Mouse (Mus musculus) hindbrain, embryonic 11.5 days (tissue): Measurements from ENCODE around the gene Rpf1. TPM values are rescaled to one million over a fixed set of nuclear protein-coding genes. Genes with fewer than 3 reads are reported as not detected.

Experiments used
- ATAC-seq: fragments of 200-750 bp; cut with Nextera tagmentation; 2 replicates; pipeline ENCODE4 v1.8.0; 2017; ENCODE audit warnings: mild to moderate bottlenecking, moderate TSS enrichment, moderate library complexity; ENCODE audit not compliant: low FRiP score
- DNase-seq: peaks from one replicate; pipeline ENCODE4 v3.0.0-alpha.2; 2015; ENCODE audit warnings: low spot score
- H3K27ac ChIP-seq: fragments of 300-500 bp; sonication (generic); 2 replicates; pipeline ENCODE4 v1.5.1; 2014; ENCODE audit warnings: mild to moderate bottlenecking, low read depth, low read length
- H3K27me3 ChIP-seq: fragments of 300-500 bp; sonication (generic); 2 replicates; pipeline ENCODE4 v1.6.1; 2014; ENCODE audit warnings: mild to moderate bottlenecking, low read length, moderate library complexity, mixed read lengths; ENCODE audit not compliant: control insufficient read depth, insufficient read depth
- H3K36me3 ChIP-seq: fragments of 300-500 bp; sonication (generic); 2 replicates; pipeline ENCODE4 v1.6.1; 2014; ENCODE audit warnings: mild to moderate bottlenecking, low read length, moderate library complexity, mixed read lengths; ENCODE audit not compliant: control insufficient read depth, insufficient read depth
- H3K4me1 ChIP-seq: fragments of 300-500 bp; sonication (generic); replicated peaks from 2 replicates; pipeline ENCODE4 v1.6.1; 2014; ENCODE audit warnings: low read length, mixed read lengths; ENCODE audit not compliant: control insufficient read depth, insufficient read depth
- H3K4me2 ChIP-seq: fragments of 300-500 bp; sonication (generic); replicated peaks from 2 replicates; pipeline ENCODE4 v1.6.1; 2014; ENCODE audit warnings: mild to moderate bottlenecking, low read depth, low read length
- H3K4me3 ChIP-seq: fragments of 300-500 bp; sonication (generic); 2 replicates; pipeline ENCODE4 v1.5.1; 2014; ENCODE audit warnings: low read depth, low read length
- H3K9ac ChIP-seq: fragments of 300-500 bp; sonication (generic); 2 replicates; pipeline ENCODE4 v1.6.1; 2014; ENCODE audit warnings: low read depth, low read length
- H3K9me3 ChIP-seq: fragments of 300-500 bp; sonication (generic); 2 replicates; pipeline ENCODE4 v1.6.1; 2016; ENCODE audit warnings: low read length; ENCODE audit not compliant: control insufficient read depth
- WGBS: fragments of 180-500 bp; shearing (Covaris S2); extraction: QIAGEN DNeasy Blood & Tissue Kit; methylation state at CpG from one replicate; pipeline ENCODE4 v1.1.7; 2014; 5-methylcytosine and 5-hydroxymethylcytosine counted together
- polyA plus RNA-seq: library from polyadenylated mRNA; unstranded; fragments of >200 nt; fragmentation: Nextera tagmentation; extraction: Ambion mirVana; gene quantifications from 2 replicates; pipeline ENCODE4 v1.2.1, GENCODE M21; 2014

Gene Rpf1
- polyA plus RNA-seq, 1 experiment from 2014 or later, result 75.2 TPM

DNA sequence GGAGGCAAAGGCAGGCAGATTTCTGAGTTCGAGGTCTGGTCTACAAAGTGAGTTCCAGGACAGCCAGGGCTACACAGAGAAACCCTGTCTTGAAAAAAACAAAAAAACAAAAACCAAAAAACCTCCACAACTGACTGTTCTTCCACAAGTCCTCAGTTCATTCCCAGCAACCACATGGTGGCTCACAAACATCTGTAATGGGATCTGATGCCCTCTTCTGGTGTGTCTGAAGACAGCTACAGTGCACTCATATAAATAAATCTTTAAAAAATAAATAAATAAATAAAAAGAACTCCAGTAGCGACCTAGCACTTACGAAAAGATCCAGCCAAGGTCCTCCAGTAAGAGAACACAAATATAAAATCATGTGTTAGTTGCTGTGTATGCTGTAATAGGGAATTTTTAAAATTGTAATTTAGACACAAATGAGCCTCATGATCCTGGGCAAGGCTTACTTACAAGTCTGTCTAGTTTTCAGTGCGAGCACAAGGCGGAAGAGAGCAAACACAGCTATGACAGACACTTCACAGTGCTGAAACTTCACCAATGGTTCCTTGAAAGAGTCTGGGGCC, 917 bp downstream of the Rpf1 start:
- DNase-seq (no peak), ATAC-seq (peak; percentile 9; the same call in 1 of the 2 replicates)
- Histone ChIP-seq H3K27ac (peak overlapping the region; percentile 92), H3K9me3 (no peaks in the 10 kb centered on the region), H3K4me2 (peak overlapping the region; percentile 70), H3K36me3 (no peaks in the 10 kb centered on the region), H3K4me3 (peak overlapping the region; percentile 79), H3K4me1 (no peaks in the 10 kb centered on the region), H3K9ac (peak overlapping the region; percentile 93), H3K27me3 (no peaks in the 10 kb centered on the region)
- 40% methylated on average over 5 of the region's 5 CpGs for WGBS

DNA sequence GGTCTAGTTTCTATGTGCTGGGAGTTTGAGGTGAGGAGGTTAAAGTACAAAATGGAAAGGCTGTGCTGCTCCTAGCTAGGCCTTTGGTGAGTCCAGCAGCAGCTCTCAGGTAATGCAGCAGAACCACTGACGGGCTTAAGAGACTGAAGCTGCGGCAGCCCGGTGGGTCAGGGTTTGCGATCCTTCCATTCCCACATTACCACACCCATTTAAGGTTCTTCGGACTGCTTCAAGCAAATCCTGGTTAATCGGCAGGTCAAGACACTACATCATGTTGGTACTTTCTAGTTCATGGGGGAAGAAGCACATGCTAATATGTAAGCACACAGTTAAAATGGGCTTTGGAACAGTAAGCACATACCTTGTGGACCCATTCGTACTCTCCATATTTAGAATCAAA, 14.5 kb downstream of the Rpf1 start:
- ATAC-seq (no peak), DNase-seq (no peak)
- no peaks in the 10 kb centered on the region for H3K4me1 ChIP-seq
- no peak overlapping the region for H3K9ac ChIP-seq
- H3K4me3 ChIP-seq, result no peak overlapping the region
- peaks cover 14% of the 10 kb centered on the region for H3K36me3 ChIP-seq
- no peak overlapping the region for H3K27ac ChIP-seq
- H3K27me3 ChIP-seq, result no peaks in the 10 kb centered on the region
- H3K9me3 ChIP-seq, result no peaks in the 10 kb centered on the region
- no peak overlapping the region for H3K4me2 ChIP-seq
- WGBS, result 94% methylated on average over 7 of the region's 7 CpGs

DNA sequence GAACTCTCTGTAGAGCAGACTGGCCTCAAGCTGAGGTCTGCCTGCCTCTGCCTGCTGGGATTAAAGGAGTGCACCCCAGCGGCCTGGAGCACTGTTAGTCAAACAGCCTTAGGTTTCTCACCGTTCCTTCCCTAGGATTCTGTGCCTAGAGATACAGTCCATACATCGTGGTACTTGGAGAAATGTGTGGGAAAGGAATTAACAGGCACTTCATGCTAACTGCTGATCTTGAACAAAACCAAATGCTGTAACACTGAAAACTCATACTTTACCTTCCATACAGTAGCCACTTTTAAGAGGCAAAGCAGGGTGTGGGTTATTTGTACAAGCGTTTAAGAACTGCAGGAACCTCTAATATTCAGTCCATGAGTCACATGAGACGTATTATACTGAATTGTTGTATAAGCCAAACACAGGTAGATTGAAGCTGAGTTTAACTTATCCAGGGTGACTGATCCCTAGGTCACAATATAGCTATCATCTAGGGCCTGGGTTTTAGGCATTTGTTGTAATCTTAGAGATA, 19.6 kb downstream of the Rpf1 start:
- 64% methylated on average over 5 of the region's 5 CpGs for WGBS
- ATAC-seq, result no peak
- peaks cover 4% of the 10 kb centered on the region; the same call in 1 of the 2 replicates for H3K36me3 ChIP-seq

GRCm38 (mm10) chr3:146500810-146501201, 20.4 kb downstream of the Rpf1 start:
- H3K27me3 ChIP-seq, result no peaks in the 10 kb centered on the region
- H3K4me1 ChIP-seq, result no peaks in the 10 kb centered on the region
- 10% methylated on average over 5 of the region's 5 CpGs for WGBS
- H3K27ac ChIP-seq, result no peak overlapping the region
- DNase-seq (no peak), ATAC-seq (no peak)
- peak overlapping the region; percentile 93 for H3K9ac ChIP-seq
- peak overlapping the region; percentile 85 for H3K4me3 ChIP-seq
- no peaks in the 10 kb centered on the region for H3K9me3 ChIP-seq
- H3K4me2 ChIP-seq, result peak overlapping the region; percentile 46
- H3K36me3 ChIP-seq, result 0 out of 2 replicates have a peak, but pooled peaks cover 2% of the 10 kb centered on the region

More for the DNA sequence above, 19.6 kb downstream of the Rpf1 start:
- no peaks in the 10 kb centered on the region for H3K27me3 ChIP-seq
- peak overlapping the region; percentile 85 for H3K4me3 ChIP-seq
- no peak overlapping the region for H3K27ac ChIP-seq
- peak overlapping the region; percentile 38; the same call in 1 of the 2 replicates for H3K9ac ChIP-seq
- no peaks in the 10 kb centered on the region for H3K9me3 ChIP-seq
- peak overlapping the region; percentile 46 for H3K4me2 ChIP-seq
- DNase-seq, result no peak
- H3K4me1 ChIP-seq, result no peaks in the 10 kb centered on the region

GRCm38 (mm10) chr3:146500003-146500809, 21.0 kb downstream of the Rpf1 start:
- under 1% methylated on average over 43 of the region's 57 CpGs for WGBS
- Histone ChIP-seq H3K4me1 (no peaks in the 10 kb centered on the region), H3K36me3 (0 out of 2 replicates have a peak, but pooled peaks cover 2% of the 10 kb centered on the region), H3K27me3 (no peaks in the 10 kb centered on the region), H3K9ac (peak overlapping the region; percentile 93), H3K4me3 (peak overlapping the region; percentile 85), H3K9me3 (no peaks in the 10 kb centered on the region), H3K27ac (peak overlapping the region; percentile 85), H3K4me2 (peak overlapping the region; percentile 46)
- DNase-seq (peak; percentile 76), ATAC-seq (peak; percentile 86; the same call in 1 of the 2 replicates)

- H3K4me1 ChIP-seq, result no peaks in the 10 kb centered on the region
- peak; percentile 93 for DNase-seq
- 0% methylated on average over 40 of the region's 88 CpGs for WGBS
- peak within 1 kb of the TSS; percentile 85 for H3K4me3 ChIP-seq
- no peaks in the 10 kb centered on the region for H3K27me3 ChIP-seq
- no peaks in the 10 kb centered on the region for H3K9me3 ChIP-seq
- peak; percentile 92 for ATAC-seq
- peak within 1 kb of the TSS; percentile 46 for H3K4me2 ChIP-seq
- peak within 1 kb of the TSS; percentile 85 for H3K27ac ChIP-seq
- 0 out of 2 replicates have a peak, but pooled peaks cover 2% of the 10 kb centered on the region for H3K36me3 ChIP-seq
- peak within 1 kb of the TSS; percentile 93 for H3K9ac ChIP-seq
Observed at GRCm38 (mm10) chr3:146499431-146500002, 21.7 kb downstream of the Rpf1 start, which contains the start of the genes Spata1 and Gng5. Gene Spata1 (minus strand): TSS chr3:146499753. Gene Gng5 (plus strand): TSS chr3:146499807.

DNA sequence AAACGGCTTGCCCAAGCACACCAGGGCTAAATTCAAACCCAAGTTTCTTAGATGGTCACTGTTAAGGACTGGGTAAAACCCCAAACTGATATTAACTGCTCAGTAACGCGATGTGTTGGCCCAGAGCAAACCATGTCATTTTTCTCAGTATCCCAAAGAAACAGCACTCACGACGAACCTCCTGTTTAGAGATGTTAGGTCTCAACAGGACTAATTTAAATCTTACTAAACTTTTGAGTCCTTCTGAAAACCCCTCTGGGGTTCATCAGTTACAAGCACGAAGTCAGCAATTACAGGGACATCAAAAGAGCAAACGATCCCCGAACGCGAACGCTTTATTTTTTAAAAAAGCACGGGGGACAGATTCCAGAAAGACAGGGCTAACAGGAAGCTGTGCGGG, 22.2 kb downstream of the Rpf1 start:
- Histone ChIP-seq H3K9ac (peak overlapping the region; percentile 93), H3K4me2 (peak overlapping the region; percentile 46), H3K27ac (peak overlapping the region; percentile 85), H3K9me3 (no peaks in the 10 kb centered on the region), H3K4me3 (peak overlapping the region; percentile 85), H3K27me3 (no peaks in the 10 kb centered on the region), H3K4me1 (no peaks in the 10 kb centered on the region), H3K36me3 (0 out of 2 replicates have a peak, but pooled peaks cover 2% of the 10 kb centered on the region)
- DNase-seq (no peak), ATAC-seq (no peak)
- 4% methylated on average over 13 of the region's 13 CpGs for WGBS

DNA sequence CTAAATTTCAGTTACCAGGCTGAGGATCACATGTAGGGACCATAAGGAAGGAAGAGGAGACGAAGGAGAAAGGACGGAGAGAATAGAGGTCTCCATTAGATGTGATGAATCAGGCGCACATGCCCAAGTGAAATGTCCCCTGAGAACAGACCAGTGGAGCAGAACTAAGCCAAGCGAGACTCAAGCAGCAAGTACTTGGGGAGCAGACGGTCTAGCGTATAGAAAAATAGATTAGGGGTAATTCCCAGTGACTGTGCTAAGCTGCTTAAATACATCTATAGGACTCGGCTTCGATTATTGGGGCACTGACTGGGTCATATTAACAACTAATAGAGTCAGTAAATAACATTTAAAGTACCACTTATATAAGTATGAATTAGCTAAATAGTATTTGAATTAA, 26.3 kb downstream of the Rpf1 start:
- H3K27me3 ChIP-seq, result no peaks in the 10 kb centered on the region
- no peaks in the 10 kb centered on the region for H3K36me3 ChIP-seq
- no peak overlapping the region for H3K9ac ChIP-seq
- H3K4me3 ChIP-seq, result no peak overlapping the region
- no peak overlapping the region for H3K27ac ChIP-seq
- no peak overlapping the region for H3K4me2 ChIP-seq
- 74% methylated on average over 8 of the region's 8 CpGs for WGBS
- DNase-seq (no peak), ATAC-seq (no peak)
- no peaks in the 10 kb centered on the region for H3K4me1 ChIP-seq
- no peaks in the 10 kb centered on the region for H3K9me3 ChIP-seq
